Mouse (Mus musculus) adrenal gland, adult 10 weeks (tissue): ENCODE data around the gene Ankrd54. TPM values are rescaled to one million over a fixed set of nuclear protein-coding genes. Genes with fewer than 3 reads are reported as not detected.

Source experiments
- polyA plus RNA-seq: library from polyadenylated mRNA; stranded (reverse); fragments of 350-450 nt; fragmentation: Illumina TruSeq; extraction: RNeasy Lipid Tissue Mini Kit (QIAGEN cat#74804); gene quantifications from one replicate; pipeline ENCODE4 v1.2.3, GENCODE M21; 2014; ENCODE audit warnings: low read depth, low replicate concordance

The Ankrd54 gene
- 1.3 TPM for polyA plus RNA-seq

DNA sequence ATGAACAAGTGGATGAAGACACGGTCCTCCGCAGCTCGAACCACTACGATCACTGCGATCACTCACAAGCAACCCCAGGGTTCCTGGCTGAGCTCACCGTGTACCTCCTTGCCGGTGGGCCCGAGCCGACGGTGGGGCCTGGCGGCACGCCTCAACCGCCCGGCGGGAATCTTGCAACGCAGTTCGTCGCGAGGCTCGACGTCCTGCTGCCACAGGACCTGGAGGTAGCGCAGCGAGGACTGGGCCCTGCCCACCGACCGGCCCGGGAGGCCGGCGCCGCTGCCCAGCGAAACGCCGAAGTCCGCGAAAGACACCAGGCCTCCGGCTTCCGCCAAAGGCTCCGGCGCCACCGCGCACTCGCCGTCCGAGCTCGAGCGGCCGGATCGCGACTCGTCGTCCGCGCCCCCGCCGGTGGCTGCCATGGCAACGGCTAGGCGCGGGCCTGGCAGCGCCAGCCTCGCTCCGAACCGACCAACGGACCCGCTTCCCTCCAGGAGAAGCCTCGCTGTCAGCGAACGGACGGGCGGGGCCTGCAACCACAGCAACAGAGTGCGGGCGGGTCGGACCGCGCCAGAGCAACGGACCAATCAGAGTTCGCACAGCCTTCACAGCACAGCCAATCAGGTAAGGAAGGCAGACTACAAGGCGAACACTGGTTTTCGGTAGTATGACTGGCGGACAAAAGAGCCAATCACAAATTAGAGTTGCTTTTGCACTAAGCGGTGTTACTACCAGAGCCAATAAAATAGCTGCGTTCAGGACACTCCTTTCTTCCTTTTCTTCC is at the start of gene Ankrd54:
TSS of gene Ankrd54 (minus strand) at position 518 of the 784 bp plus-strand sequence.

DNA sequence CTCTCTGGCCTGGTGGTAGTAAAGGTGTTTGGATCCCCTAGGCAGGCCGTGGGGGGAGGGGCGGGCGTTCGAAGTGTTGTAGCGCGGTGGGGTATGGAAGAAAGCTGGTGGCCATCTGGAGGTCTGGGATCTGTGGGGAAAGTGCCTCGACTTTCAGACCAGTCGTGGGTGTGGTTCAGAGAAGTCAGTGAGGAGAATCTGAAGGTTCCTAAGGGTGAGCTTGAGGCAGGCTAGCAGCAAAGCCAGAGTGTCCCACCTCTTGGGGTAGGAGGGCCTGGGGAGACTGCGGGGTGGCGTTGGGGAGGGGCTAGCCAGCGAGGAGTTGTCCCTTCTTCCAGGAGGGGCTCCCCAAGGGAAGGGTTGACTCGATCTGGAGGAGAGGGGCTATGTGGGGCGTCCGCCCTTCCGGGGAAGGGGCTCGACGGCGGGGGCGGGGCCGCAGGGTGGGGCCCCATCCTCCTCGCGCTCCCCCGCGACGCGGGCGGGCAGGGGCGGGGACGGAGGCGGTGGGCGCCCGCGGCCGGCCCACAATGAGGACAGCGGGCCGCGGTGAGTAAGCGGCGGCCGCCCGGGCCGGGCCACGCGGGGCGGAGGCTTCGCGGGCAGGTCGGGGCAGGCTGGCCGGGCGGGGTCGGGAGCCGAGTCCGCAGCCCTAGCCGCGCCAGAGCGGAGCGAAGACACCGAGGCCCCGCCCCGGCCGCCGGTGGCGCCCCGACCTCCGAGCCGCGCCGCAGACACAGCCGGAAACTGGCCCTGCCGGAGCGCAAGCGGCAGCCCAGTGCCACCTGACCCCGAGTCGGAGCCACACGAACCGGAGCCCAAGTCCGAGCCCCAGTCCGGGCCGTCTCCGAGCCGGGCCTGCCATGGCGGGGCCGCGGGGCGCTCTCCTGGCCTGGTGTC is 46.0 kb upstream of the Ankrd54 start, which contains the start of gene Micall1:
TSS of gene Micall1 (plus strand) at position 478 of the 900 bp plus-strand sequence.

DNA sequence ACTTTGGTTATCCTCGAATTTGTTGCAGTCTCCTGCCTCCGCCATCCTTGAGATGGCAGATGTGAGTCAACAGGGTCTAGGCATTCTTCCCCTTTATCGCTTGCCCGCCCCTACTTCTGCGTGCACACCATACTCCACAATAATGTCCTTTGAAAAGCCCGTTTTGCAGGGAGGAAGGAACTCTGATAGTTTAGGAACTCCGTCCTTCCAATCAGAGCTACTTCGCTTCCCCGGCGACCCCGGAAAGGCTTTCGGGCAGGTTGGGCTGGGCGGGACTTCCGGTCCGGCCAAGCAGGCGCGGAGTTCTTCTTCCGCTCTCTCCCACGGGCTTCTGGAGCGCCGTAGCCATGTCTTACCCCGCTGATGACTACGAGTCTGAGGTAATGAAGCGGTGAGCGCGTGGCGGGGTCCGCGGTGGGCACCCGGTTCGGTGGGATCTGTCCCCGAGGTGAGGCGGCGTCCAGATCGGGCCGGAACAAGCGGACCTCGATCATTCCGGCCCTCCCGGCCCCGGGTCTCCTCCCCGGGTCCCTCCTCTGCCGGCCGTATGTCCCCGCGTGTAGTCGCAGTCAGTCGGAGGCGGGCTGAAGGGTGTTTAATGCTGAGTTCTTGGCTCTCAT is 12.3 kb upstream of the Ankrd54 start, which contains the start of gene Eif3l:
TSS of gene Eif3l (plus strand) at position 267 of the 620 bp plus-strand sequence.

DNA sequence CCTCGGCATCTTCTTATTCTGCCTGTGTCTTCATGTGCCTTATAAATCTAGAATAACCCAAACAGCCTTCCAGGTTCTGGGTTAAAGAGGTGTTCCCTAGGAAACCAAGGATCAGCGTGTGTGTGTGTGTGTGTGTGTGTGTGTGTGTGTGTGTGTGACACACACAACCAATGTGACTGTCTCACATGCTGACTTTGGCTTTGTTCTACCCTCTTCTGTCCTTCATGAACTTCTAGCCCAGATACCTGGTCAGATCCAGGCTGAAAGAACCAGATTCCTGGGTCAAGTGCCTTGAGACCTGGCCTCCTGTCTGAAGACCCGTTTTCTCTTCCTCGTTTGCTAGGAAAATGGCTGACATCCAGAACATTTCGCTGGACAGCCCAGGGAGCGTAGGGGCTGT is 21.1 kb downstream of the Ankrd54 start, which contains the start of gene Galr3:
TSS of gene Galr3 (plus strand) at position 301 of the 400 bp plus-strand sequence.

DNA sequence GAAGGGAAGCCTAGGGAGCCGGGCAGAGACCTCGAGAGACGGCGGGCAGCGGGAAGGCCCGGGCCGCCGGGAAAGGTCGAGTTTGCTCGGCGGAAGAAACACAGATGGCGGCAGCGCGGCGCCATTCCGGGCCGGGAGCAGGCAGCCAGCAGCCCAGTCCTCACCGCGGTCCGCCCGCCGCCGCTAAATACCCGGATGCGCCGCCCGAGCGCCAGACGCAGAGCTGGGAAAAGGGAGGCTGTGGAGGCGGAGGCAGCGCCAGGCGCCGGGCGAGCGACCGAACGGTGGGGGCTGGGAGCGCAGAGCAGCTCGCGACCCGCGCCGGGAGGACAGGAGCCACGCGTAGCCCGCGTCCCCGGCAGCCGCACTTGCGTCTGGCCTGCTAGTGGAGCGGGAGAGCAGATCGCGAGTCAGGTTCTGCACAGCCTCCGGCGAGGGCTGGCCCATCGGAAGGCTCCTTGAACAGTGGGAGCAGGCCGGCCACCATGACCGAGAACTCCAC is 34.4 kb downstream of the Ankrd54 start, which contains the start of gene H1f0:
TSS of gene H1f0 (plus strand) at position 214 of the 502 bp plus-strand sequence.

Other genes with a start within 250 kb of the Ankrd54 start
- gene Cdc42ep1, start 220.3 kb downstream of the Ankrd54 start, polyA plus RNA-seq, result 0.35 TPM
- gene Lgals2, start 207.4 kb downstream of the Ankrd54 start, polyA plus RNA-seq, result not detected
- gene Gga1, start 185.7 kb downstream of the Ankrd54 start, polyA plus RNA-seq, result 2.8 TPM
- gene Gm49510, start 163.2 kb downstream of the Ankrd54 start, polyA plus RNA-seq, result not detected
- 1.7 TPM for gene Sh3bp1, start 163.1 kb downstream of the Ankrd54 start, polyA plus RNA-seq
- gene Pdxp, start 149.0 kb downstream of the Ankrd54 start, polyA plus RNA-seq, result 0.76 TPM
- 6.5 TPM for gene Lgals1, start 136.2 kb downstream of the Ankrd54 start, polyA plus RNA-seq
- gene Nol12, start 128.0 kb downstream of the Ankrd54 start, polyA plus RNA-seq, result 6.2 TPM
- 4.3 TPM for gene Triobp, start 115.2 kb downstream of the Ankrd54 start, polyA plus RNA-seq
- gene H1f0, start 34.4 kb downstream of the Ankrd54 start, polyA plus RNA-seq, result 127 TPM
- gene Galr3, start 21.0 kb downstream of the Ankrd54 start, polyA plus RNA-seq, result not detected
- gene Eif3l, start 12.3 kb upstream of the Ankrd54 start, polyA plus RNA-seq, result 85.8 TPM
- 34.1 TPM for gene Micall1, start 46.0 kb upstream of the Ankrd54 start, polyA plus RNA-seq
- gene Polr2f, start 78.1 kb upstream of the Ankrd54 start, polyA plus RNA-seq, result not detected
- gene 1700088E04Rik, start 78.4 kb upstream of the Ankrd54 start, polyA plus RNA-seq, result 1.5 TPM
- gene Sox10, start 102.3 kb upstream of the Ankrd54 start, polyA plus RNA-seq, result not detected
- gene Pick1, start 166.3 kb upstream of the Ankrd54 start, polyA plus RNA-seq, result 5.9 TPM
- gene Gm49486, start 166.5 kb upstream of the Ankrd54 start, polyA plus RNA-seq, result 0.41 TPM
- gene Slc16a8, start 191.9 kb upstream of the Ankrd54 start, polyA plus RNA-seq, result not detected
- gene Baiap2l2, start 222.6 kb upstream of the Ankrd54 start, polyA plus RNA-seq, result not detected